Mouse (Mus musculus) R1 (cell line): ENCODE results near the gene Olfr1156.

Experiments used
- DNase-seq: peaks from one replicate; pipeline ENCODE4 v3.0.0-alpha.2; 2018; ENCODE audit warnings: low read depth, low spot score

Olfr1156 gene

GRCm38 (mm10) chr2:87953000-87953399 is at the start of gene Olfr1156:
TSS of gene Olfr1156 (minus strand) at chr2:87953100.
- no peak for DNase-seq

GRCm38 (mm10) chr2:87989813-87990212 is 36.9 kb upstream of the Olfr1156 start, which contains the start of gene Olfr1158:
TSS of gene Olfr1158 (plus strand) at chr2:87990113.
- DNase-seq, result no peak

GRCm38 (mm10) chr2:87974563-87974962 is 21.7 kb upstream of the Olfr1156 start, which contains the start of gene Olfr74:
TSS of gene Olfr74 (minus strand) at chr2:87974663.
- DNase-seq, result no peak

GRCm38 (mm10) chr2:87968199-87968598 is 15.3 kb upstream of the Olfr1156 start, which contains the start of gene Olfr1157:
TSS of gene Olfr1157 (minus strand) at chr2:87968299.
- DNase-seq, result no peak

GRCm38 (mm10) chr2:87945037-87945436 is 7.9 kb downstream of the Olfr1156 start, which contains the start of gene Olfr1155:
TSS of gene Olfr1155 (minus strand) at chr2:87945137.
- DNase-seq, result no peak

- no peak for DNase-seq
Measured at GRCm38 (mm10) chr2:87905066-87905465, 47.8 kb downstream of the Olfr1156 start, which contains the start of gene Olfr1154. TSS of gene Olfr1154 (minus strand) at chr2:87905166.
